Mouse (Mus musculus) c-Kit-positive CD71-negative TER-119-negative erythroid progenitor cells, embryonic 14.5 days (primary cell): ENCODE measurements at regions not wholly inside any gene's neighbourhood (a gene's known extent, or its start where the extent isn't known, plus 50 kb on each side); places are given as distances from the start of the nearest gene placed in this dataset.

Experiments
- DNase-seq: peaks from one replicate; pipeline ENCODE4 v3.0.0-alpha.2; 2013; ENCODE audit warnings: low read depth

DNA sequence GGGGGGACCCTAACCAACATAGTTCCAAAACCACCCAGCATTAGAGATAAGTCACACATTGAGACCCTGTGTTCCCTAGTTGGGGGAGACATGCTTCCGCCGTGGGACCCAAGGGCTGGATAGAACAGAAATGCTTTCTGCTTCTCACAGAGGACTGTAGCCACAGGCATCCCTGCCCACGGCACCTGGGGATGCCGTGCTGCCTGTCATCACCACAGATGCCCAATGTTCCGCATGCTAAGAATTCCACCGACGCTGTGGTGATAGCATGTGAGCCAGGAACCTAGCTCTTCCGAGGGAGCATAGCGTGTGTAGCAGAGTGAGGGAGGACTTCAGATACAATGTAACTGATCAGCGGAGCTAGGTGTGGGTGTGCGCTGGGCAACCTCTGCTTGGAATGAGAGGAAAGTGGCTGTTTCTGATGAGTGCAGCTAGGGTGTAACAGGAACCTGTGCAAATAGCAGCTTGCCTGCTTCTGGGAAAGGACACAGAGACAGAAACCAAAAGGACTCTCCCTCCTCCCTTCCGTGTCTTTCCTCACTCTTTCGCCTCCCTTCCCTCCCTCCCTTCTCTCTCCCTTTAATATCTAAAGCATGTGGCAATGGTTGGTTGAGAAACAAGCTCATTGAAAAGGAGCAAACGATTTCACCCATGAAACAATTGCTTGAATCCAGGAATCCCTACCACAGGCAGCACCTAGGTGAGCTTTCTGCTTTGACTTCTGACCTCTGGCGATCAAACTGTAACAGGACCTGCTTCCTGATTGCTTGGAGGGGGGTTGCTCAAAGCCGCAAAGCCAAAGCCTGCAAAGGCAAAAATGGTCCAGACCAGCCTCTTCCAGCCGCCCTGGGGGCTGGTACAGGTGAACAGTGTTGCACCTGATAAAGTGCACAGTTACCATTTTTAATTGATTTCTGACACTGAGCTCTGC is 102.3 kb downstream of the Gm26897 start:
- no peak for DNase-seq

DNA sequence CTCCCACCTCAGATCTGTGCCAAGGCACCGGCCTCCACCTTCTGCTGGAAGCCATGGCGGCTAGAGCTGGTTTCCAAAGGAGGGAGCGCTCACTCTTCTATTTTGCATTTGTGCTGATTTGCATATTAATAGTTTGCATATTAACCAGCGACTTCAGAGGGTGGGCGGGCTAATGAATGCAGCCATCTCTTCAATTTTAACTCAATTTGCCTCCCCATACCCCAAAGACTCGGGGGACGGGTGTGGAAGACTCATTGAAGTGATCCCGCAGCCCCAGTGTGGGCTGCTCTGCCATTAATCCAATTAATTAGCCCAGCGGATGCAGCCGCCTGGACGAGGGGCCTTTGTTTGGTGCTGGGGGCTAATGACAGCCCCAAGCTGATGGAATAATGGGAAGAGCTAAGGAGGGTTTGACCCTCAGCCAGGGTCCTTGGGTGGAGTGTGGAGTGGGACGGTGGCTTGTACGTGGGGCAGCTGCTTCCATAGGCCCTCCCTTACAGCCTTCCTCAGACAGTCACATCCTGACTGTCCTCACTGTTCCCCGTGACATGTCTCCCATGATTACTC is 103.0 kb downstream of the Gm26897 start:
- DNase-seq: no peak

DNA sequence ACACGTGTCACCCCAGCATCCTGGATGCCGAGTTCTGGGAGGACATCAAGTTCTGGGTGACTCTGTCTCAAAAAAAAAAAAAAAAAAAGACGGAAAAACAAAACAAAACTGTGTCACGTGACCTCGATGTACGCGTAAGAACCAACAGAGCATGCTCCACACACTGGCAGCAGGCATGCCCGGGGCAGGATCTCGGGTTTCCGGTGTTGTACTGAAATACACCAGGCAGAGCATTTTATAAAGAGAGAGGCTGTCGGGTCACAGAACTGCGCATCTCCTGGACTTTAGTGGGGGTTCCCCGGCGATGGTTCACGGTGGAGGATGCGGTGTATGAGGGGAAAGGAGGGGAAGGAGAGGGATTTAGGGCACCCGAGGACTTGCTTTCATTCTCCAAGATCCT is 108.7 kb downstream of the Gm26897 start:
- no peak for DNase-seq

DNA sequence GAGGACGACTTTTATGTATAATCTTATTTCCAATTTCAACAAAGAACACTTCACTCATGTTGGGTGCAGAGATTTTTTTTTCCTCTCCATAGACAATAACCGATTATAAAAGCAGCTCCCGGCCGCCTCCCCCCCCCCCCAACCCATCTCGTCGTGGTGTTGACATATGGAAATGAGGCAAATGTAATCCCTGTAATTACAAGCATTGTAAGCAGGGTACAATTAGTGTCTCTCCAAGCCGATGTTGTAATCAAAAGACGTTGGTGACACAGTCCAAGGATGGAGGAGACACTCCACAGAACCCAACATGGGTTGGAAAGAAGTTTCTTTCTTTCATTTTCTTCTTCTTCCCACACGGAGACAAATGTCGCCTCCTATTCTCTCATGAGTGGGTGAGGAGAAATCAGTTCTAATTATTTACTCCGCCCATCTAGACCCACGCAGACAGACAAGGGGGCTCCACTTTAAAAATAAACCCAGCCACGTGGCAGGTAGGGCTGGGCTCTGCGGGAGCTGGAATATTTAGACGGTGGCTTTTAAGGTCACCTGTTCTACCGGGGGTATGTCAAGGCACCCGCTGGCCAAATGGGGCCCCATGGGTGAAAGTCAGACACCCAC is 110.0 kb downstream of the Gm26897 start:
- DNase-seq: no peak

DNA sequence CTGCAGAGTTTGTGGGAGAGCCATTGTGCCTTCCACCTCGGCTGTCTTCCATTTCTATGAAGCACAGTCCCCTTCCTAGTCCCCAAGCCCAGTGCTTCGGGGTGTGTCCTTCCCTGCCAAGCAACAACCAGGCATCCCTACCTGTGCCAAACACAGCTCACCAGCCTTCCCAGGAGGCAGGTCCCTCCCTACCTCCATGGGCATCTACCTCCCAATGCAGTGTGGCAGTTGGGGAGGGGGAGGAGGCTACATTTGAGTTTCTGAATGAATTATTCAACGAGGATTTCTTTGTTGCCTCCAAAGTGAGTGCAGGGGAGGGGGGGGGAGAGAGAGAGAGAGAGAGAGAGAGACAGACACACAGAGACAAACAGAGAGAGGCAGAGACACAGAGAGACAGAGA is 110.8 kb downstream of the Gm26897 start:
- DNase-seq: no peak

DNA sequence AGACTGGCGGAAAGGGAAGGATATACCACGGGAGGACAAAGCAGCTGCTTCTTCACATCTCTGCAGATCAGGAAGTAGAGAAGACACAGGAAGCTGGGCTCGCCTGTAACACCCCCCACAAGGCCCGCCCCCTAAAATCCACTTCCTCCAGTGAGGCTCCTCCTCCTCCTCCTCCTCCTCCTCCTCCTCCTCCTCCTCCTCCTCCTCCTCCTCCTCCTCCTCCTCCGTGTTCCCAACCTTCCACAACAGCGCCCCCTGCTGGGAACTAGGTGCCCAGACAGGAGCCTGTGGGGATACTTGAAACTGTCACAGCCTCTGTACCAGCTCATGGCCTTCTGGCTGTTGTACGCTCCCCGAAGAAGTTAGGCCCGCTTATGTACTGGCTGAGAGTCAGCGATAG is 115.2 kb downstream of the Gm26897 start:
- no peak for DNase-seq

DNA sequence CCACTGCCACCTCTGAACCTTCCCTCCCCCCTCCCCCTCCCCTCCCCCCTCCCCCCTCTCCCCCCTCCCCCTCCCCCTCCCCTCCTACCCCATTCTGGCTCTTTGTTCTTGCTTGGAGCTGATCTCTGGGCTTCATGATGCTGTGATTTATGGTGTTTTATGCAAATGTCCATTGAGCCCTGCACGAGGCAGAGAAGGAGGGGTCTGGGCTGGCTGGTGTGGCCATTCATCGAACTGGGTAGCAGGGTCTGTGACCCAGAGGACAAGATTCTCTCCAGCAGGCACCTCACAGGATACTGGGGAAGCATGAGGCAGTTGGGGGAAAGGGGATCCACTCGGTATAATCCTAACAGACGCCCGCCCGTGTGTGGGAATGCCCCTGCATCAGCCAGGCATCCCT is 119.0 kb downstream of the Gm26897 start:
- no peak for DNase-seq

DNA sequence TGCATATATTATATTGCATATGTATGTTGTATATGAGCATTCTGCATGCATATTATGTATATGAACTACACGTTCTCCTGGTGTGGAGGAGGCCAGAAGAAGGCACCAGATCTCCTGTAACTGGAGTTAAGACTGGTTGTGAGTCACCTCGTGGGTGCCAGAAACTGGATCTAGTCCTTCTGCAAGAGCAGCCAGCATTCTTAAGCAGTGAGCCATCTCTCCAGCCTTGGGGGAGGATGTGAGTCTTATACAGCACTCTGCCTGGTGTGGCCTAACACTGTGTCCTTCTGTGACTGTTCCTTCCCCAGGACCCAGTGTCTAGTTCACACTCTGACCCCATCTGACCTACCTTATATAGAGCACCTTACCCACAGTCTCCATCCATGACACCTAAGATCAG is 121.6 kb downstream of the Gm26897 start:
- DNase-seq: no peak

DNA sequence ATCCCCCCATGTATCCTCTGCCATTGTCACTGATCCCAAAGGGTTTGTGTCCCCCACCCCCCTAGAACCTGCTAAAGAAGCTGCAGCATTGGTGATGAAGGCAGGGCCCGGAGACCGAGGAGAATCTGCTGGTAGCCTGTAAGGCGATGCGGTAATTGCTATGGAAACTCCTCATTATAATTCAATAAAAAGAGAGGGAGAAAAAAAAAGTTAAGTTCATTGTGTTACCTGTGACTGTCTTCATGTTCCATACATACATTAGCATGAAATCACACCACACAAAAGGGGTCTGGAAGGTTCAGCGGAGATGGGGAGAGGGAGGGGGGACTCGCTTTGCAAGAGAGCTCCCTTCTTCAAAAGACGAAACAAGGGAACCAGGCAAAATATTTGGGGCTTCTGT is 123.5 kb downstream of the Gm26897 start:
- DNase-seq: no peak

DNA sequence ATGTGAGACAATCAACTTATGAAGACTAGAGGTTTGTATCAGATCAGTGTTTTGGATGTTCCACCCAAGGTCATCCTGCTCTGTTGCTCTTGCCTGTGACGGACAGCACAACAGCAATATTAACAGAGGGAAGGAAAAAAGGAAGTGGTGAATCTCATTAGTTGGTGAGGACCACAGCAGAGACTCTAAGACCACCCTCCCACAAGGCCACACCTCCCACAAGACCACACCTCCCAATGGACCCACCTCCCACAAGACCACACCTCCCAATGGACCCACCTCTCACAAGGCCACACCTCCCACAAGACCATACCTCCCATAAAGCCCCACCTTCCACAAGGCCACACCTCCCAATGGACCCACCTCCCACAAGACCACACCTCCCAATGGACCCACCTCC is 126.7 kb downstream of the Gm26897 start:
- no peak for DNase-seq

DNA sequence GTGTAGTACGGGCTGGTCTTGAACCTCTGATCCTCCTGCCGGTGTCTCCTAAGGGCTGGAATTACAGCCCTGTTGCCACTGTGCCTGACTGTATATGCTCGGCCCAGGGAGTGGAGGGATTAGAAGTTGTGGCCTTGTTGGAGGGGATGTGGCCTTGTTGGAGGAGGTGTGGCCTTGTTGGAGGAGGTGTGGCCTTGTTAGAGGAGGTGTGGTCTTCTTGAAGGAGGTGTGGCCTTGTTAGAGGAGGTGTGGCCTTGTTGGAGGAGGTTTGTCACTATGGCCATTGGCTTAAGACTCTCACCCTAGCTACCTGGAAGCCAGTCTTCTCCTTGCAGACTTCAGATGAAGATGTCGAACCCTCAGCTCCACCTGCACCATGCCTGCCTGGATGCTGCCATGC is 128.6 kb downstream of the Gm26897 start:
- no peak for DNase-seq

DNA sequence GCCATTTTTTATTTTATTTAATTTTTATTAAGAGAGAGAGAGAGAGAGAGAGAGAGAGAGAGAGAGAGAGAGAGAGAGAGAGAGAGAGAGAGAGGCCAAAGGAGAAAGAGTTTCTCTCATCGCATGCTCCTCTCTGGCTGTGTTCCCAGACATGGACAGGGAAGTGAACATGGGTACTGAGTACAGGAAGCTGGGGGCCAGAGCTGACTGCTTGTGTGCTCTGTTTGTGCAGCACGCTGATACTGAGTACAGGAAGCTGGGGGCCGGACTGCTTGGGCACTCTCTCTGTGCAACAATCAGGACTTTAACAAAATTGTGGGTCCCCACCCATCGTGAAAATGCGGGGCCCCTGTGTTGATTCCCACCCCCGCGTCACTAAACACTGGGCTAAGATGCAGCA is 130.2 kb downstream of the Gm26897 start:
- DNase-seq: no peak

DNA sequence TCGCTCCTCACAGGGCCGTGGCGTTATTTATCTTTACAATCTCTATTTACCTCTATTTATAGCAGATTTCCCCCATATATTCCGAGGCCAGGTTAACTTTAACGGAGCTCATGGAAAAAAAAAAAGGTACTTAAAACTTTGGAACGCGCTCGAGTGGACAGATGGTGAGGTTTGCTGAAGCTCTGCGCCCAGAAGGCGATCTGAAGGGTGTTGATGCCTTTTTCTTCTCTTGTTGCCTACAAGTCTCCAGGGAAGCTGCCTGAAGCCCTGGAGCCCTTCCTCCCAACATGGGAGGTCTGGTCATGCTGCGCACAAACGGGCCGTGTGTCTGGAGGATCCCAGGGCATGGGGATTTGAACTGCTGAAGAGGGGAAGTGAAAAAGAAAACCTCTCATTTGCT is 130.9 kb downstream of the Gm26897 start:
- no peak for DNase-seq

DNA sequence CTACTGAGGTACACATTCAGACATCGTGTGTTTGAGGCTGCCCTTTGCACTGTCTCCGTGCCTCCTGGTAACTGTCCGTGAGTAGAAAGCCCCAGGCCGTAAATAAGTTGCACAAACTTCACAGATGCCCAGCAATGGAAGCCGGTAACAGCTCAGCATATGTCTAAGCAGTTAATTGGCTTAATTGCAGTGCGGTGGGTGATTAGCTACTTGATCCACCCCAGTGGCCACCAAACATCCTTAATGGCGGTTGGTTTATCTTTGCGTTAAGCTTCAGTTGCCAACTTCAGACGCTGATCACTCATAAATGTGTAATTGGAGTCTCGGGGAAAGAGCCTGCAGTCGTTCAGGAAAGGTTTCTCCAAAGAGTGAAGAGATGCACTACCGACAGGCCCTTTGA is 135.3 kb downstream of the Gm26897 start:
- no peak for DNase-seq

DNA sequence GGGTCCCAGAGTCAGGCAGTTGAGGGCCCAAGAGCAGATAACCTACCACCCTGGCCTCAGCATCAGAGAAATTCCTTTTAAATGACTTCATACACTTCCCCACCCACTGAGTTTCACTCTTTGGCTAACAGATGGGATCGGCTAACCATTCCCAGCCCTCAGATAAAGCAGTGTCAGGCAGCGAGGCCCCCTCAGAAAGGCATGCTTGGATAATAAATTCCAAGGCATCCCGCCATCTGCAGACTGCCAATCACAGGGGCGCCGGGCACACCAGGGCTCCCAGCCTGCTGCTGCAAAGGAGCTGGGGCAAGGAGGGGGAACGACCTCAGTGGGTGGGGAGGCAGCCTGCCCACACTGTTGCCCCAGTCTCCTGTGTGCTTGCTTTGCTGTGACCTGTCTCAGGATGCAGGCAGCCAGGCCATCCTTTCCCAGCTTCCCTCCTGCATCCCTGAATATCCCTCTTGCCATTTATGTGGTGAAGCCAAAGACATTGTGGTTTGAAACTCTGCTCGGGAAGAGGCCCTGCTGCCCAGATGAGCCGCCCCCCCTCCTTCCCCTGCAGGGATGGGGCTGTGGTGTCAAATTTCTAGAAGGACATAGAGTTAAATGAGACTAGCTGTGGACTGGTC is 143.6 kb downstream of the Gm26897 start:
- DNase-seq: no peak

DNA sequence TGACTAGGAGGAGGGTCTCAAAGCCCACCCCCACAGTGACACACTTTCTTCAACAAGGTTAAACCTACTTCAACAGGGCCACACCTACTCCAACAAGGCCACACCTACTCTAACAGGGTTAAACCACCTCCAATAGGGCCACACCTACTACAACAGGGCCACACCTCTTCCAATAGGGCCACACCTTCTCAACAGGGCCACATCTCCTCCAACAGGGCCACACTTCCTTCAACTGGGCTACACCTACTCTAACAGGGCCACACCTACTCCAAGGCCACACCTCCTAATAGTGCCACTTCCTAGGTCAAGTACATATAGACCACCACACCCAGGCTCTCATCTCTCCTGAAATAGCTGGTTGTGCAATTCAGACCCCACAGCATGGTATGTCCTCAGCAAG is 145.3 kb downstream of the Gm26897 start:
- no peak for DNase-seq

DNA sequence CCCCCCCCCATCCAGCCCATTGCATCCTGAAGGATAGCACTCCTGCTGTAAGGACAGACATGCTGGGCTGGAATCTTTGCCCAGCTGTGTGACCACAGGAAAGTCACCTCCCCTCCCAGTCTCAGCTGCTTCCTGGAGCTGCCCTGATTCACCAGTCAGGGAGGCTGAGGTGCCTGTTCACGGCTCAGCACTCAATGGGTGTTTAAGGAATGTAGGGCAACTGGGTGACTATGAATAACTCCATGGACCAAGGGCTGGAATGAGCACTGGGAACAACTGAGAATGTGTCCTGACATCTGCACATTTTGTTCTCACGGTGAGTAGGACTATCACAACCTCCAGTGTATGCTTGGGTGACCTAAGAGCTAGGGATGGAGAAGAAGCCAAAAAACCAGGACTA is 146.5 kb downstream of the Gm26897 start:
- DNase-seq: no peak

DNA sequence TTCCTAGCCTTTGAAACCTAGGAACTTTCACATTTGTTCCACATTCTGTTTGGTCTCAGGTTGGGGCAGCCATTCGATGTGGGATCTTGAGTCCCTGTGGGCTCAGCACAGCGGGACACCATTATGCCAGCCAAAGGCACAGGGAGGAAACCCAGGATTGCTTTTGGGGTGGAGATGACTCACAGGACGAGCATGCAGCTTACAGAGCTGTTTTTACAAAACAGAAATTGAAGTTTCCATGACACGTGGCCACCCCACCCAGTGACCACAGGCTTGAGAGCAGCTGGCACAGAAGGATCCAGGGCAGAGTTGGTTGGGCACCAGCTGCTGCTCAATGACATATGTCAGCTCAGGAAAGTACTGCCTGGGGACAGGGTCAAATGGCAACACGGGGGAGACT is 147.8 kb downstream of the Gm26897 start:
- DNase-seq: no peak

DNA sequence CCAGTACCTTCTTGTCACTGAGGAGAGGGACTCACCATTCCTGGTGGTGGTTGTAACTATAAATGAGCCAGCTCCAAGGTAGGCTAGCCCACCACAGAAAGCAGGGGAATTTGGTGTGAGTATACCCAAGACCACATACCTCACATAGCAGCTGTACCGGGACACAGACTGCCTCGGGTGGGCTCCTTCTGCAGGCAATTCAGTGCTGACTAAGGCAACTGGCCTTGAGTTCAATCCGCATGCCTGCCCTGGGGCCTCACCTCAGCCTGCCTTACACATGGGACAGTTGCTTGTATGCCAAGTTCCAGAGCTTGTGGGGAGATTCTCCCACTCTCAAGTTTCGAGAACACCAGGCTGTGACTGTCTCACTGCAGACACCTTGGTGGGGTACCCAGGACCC is 153.6 kb downstream of the Gm26897 start:
- DNase-seq: no peak

DNA sequence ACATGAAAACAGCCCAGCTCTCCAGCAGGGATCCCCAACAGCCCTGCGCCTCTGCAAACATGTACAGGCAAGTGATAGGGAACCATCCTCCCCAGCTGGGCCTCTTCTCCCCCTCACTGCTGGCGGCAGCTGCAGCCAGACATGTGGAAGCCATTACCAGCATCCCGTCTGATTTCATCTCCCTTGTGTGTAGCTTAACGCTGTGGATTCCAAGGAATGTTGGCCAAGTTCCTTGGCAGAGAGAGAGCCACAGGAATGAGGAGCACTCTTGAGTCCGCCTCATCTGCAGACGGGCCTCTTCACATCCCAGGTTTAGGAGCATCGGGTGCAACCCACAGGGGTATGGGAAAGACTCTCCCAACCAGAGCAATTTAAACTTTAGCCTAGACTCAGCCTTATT is 157.1 kb downstream of the Gm26897 start:
- no peak for DNase-seq

DNA sequence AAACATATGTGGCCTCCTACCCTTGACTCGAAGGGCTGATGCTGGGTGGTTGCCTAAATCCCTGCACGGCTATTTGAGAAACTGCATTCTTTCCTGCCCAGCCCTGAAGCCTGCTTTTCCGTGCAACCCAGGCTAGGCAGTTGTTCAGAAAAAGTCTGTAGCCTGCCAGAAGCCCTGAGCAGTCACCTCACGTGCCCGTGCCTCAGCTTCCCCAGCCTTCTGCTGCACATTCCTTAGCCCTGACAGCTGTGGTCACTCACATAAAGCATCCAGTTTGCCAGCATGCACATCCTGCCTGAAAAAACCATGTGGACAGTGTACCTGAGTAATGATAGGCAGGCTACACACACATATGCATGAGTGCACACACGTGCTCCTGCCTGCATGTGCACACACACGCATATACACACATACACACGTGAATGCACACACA is 157.6 kb downstream of the Gm26897 start:
- no peak for DNase-seq

DNA sequence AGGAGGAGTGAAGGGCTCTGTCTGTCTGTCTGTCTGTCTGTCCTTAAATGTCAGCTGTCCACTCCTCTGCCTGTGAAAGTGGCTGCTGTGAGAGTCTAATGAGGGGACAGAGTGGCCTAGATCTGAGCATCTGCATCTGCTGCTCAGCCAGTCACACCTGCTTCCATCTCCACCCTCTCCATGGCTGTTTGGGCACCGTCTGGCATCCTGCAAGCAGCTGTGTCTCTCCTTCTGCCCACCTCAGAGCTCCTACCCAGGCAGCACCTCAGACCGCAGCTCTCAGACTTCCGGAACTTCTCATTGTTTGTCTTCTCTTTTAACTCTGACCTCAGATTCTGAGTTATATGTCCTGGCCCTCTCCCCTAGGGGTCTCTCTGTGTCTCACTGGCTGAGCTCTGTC is 159.2 kb downstream of the Gm26897 start:
- no peak for DNase-seq

DNA sequence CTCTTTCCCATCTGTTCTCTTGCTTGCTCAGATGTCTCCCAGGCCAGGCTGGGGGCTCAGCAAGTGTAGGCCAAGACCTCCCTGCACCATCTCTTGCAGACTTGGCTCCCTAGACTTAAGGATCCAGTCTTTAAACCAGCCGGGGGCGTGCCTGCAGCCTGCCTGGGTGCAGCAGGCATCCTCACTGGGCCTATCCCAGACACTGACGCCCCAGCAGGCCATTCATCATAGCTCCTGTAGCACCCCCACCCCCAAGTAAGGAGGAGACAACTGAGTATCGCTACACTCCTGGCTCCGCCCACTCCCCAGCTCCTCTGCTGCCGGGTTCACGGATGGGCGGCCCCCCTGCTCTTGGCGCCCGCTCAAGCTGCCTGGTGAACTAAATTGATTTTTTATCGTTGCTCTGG is 160.2 kb downstream of the Gm26897 start:
- DNase-seq: no peak
